In the genomic region with DNA sequence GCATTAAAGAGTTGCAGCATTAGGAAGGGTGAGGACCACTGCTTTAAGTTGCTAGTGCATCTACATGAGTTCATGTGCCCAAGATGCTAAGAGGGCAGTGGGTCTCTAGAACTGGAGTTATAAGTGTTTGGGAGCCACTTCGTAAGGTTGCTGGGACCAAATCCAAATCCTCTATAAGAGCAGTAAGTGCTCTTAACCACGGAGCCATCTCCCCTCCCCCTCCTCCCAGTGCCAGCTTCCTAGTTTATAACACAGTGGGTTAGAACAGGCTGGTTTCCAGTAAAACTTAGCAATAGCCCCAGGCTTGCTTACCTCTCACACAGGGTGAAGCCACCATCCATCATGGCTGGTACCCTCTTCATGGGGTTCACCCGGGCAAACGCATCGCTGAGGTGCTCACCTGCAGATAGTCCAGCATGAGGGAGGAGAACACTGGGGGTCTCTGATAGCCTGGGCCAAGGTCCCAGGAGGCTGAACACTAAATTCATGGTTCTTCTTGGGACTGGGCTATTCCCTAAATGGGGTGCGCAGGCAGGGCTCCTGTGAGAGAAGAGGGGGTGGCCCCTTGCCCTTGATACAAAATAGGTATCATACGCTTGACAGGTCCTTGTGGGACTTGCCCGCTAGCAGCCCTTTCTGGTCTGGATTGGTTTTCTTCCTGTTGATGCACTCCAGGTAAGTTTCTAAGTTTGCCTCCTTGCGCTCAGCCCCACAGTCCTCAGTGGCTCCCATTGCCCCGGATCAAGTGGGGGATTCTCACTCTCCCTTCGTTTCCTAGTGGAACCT, we compare ENCODE assay signal across 8 mouse cellular contexts. TPM values are rescaled to one million over a fixed set of nuclear protein-coding genes. Genes with fewer than 3 reads are reported as not detected.
A peak's percentile ranks its signal among the peaks of the same experiment; 100 is the strongest.
DNase-seq lines count a peak whose midpoint lies in the region; ATAC-seq and TF ChIP-seq lines count a peak whose summit lies in the region.

No protein-coding gene starts in this region.

- H3K4me1 ChIP-seq in heart, embryonic 10.5 days = peaks cover 19% of the 10 kb centered on the region
- 0 out of 2 replicates have a peak, but pooled peaks cover 9% of the 10 kb centered on the region for H3K4me1 ChIP-seq in forebrain, postnatal 0 days (ENCODE audit: insufficient read depth)
- peaks cover 7% of the 10 kb centered on the region for H3K4me1 ChIP-seq in limb, embryonic 14.5 days (ENCODE audit: control insufficient read depth, insufficient read depth, low read length)
- peaks cover 11% of the 10 kb centered on the region; the same call in 1 of the 2 replicates for H3K4me1 ChIP-seq in midbrain, postnatal 0 days (ENCODE audit: insufficient read depth, low read length)

- no peak for ATAC-seq in forebrain, postnatal 0 days
- ATAC-seq in limb, embryonic 14.5 days (ENCODE audit: low FRiP score, low read depth) = no peak
- ATAC-seq in midbrain, postnatal 0 days (ENCODE audit: low FRiP score) = no peak

- no peak for TF ChIP-seq CTCF in forebrain, postnatal 0 days (IDR thresholded peaks at IDR 0.05; ENCODE audit: low read depth)
- TF ChIP-seq CTCF in midbrain, postnatal 0 days (IDR thresholded peaks at IDR 0.05) = no peak

- WGBS in heart, embryonic 10.5 days = 34% methylated on average over 11 of the region's 11 CpGs
- 50% methylated on average over 11 of the region's 11 CpGs for WGBS in forebrain, postnatal 0 days
- 41% methylated on average over 11 of the region's 11 CpGs for WGBS in limb, embryonic 14.5 days
- 50% methylated on average over 11 of the region's 11 CpGs for WGBS in midbrain, postnatal 0 days

- peaks cover 11% of the 10 kb centered on the region for H3K27me3 ChIP-seq in heart, embryonic 10.5 days (ENCODE audit: insufficient read depth, poor library complexity, severe bottlenecking)
- H3K27me3 ChIP-seq in forebrain, postnatal 0 days (ENCODE audit: insufficient read depth, low read length) = no peaks in the 10 kb centered on the region
- no peaks in the 10 kb centered on the region for H3K27me3 ChIP-seq in limb, embryonic 14.5 days (ENCODE audit: control insufficient read depth, insufficient read depth, low read length)
- H3K27me3 ChIP-seq in midbrain, postnatal 0 days (ENCODE audit: insufficient read depth, low read length) = peaks cover 5% of the 10 kb centered on the region; the same call in 1 of the 2 replicates

- TF ChIP-seq POLR2A in limb, embryonic 14.5 days (IDR thresholded peaks at IDR 0.05; ENCODE audit: borderline replicate concordance, extremely low read depth, insufficient read depth, insufficient read length) = no peak

- H3K27ac ChIP-seq in heart, embryonic 10.5 days = peak overlapping the region; percentile 48; the same call in 1 of the 2 replicates
- H3K27ac ChIP-seq in forebrain, postnatal 0 days (ENCODE audit: low read depth, low read length) = no peak overlapping the region
- no peak overlapping the region for H3K27ac ChIP-seq in limb, embryonic 14.5 days (replicated peaks; ENCODE audit: low read depth, low read length)
- no peak overlapping the region for H3K27ac ChIP-seq in midbrain, postnatal 0 days (ENCODE audit: low read depth, low read length)

- no peak for DNase-seq in heart, embryonic 10.5 days (ENCODE audit: low spot score)
- DNase-seq in heart, postnatal 14 days = no peak
- DNase-seq in forebrain, postnatal 0 days = no peak
- no peak for DNase-seq in limb, embryonic 14.5 days (ENCODE audit: low spot score)
- DNase-seq in midbrain, postnatal 0 days (ENCODE audit: low spot score) = no peak
- no peak for DNase-seq in spleen, adult 18-20 months
- DNase-seq in left cerebral cortex, postnatal 36 days (ENCODE audit: low spot score in 2 of 2) = no peak
- no peak for DNase-seq in adrenal gland, adult 2 months

- peak overlapping the region; percentile 65 for H3K4me2 ChIP-seq in forebrain, postnatal 0 days (ENCODE audit: low read depth)
- H3K4me2 ChIP-seq in limb, embryonic 14.5 days (replicated peaks; ENCODE audit: low read depth, low read length, severe bottlenecking) = peak overlapping the region; percentile 65
- peak overlapping the region; percentile 55 for H3K4me2 ChIP-seq in midbrain, postnatal 0 days (ENCODE audit: low read depth, low read length, poor library complexity, severe bottlenecking)

- no peaks in the 10 kb centered on the region for H3K9me3 ChIP-seq in heart, embryonic 10.5 days
- no peaks in the 10 kb centered on the region for H3K9me3 ChIP-seq in forebrain, postnatal 0 days (ENCODE audit: low read length)
- no peaks in the 10 kb centered on the region for H3K9me3 ChIP-seq in limb, embryonic 14.5 days (ENCODE audit: control insufficient read depth, low read length)
- no peaks in the 10 kb centered on the region for H3K9me3 ChIP-seq in midbrain, postnatal 0 days (ENCODE audit: low read length)

- H3K4me3 ChIP-seq in heart, embryonic 10.5 days = peak overlapping the region; percentile 58
- peak overlapping the region; percentile 40 for H3K4me3 ChIP-seq in forebrain, postnatal 0 days (ENCODE audit: low read depth, low read length)
- peak overlapping the region; percentile 43 for H3K4me3 ChIP-seq in limb, embryonic 14.5 days (replicated peaks; ENCODE audit: low read length)
- H3K4me3 ChIP-seq in midbrain, postnatal 0 days (ENCODE audit: low read depth, low read length) = peak overlapping the region; percentile 35

- intact Hi-C loops in heart, postnatal 14 days (cut with DNase I) = no loop called here
- intact Hi-C loops in left cerebral cortex, postnatal 36 days (cut with DNase I) = no loop called here

- no peak overlapping the region; the same call in 1 of the 2 replicates for H3K9ac ChIP-seq in forebrain, postnatal 0 days
- H3K9ac ChIP-seq in limb, embryonic 14.5 days (ENCODE audit: low read depth, low read length, severe bottlenecking) = peak overlapping the region; percentile 46; the same call in 1 of the 2 replicates
- H3K9ac ChIP-seq in midbrain, postnatal 0 days (replicated peaks; ENCODE audit: low read length, poor library complexity, severe bottlenecking) = no peak overlapping the region

- H3K36me3 ChIP-seq in heart, embryonic 10.5 days = no peaks in the 10 kb centered on the region
- H3K36me3 ChIP-seq in forebrain, postnatal 0 days (ENCODE audit: insufficient read depth) = no peaks in the 10 kb centered on the region
- H3K36me3 ChIP-seq in limb, embryonic 14.5 days (ENCODE audit: control insufficient read depth, insufficient read depth, low read length) = no peaks in the 10 kb centered on the region
- no peaks in the 10 kb centered on the region for H3K36me3 ChIP-seq in midbrain, postnatal 0 days (ENCODE audit: insufficient read depth, low read length)

RNA-seq across cellular contexts. Expression of a gene that starts 1.5 kb away (rescaled TPM):
- polyA plus RNA-seq in heart, embryonic 10.5 days (2016; fragmentation: Nextera tagmentation; extraction: Ambion mirVana) = 5.1 and 17.3 TPM in 2 replicates
- total RNA-seq in heart, postnatal 14 days (2021) = 1 to 10 TPM; 7.0 to 9.1 TPM
- total RNA-seq in forebrain, postnatal 0 days (2014; rRNA removed) = 19.2 and 22.8 TPM in 2 replicates
- 18.6 and 21.3 TPM in 2 replicates for polyA plus RNA-seq in forebrain, postnatal 0 days (2015; fragmentation: Nextera tagmentation; extraction: Ambion mirVana)
- polyA plus RNA-seq in limb, embryonic 14.5 days (2012; rRNA removed) = 27.0 and 30.0 TPM in 2 replicates
- 22.3 and 25.7 TPM in 2 replicates for polyA plus RNA-seq in limb, embryonic 14.5 days (2014; fragmentation: Nextera tagmentation; extraction: Ambion mirVana)
- total RNA-seq in midbrain, postnatal 0 days (2014; rRNA removed) = 22.6 and 37.1 TPM in 2 replicates
- polyA plus RNA-seq in midbrain, postnatal 0 days (2015; fragmentation: Nextera tagmentation; extraction: Ambion mirVana) = 21.4 and 26.2 TPM in 2 replicates
- total RNA-seq in left cerebral cortex, postnatal 36 days (2021) = 10 to 100 TPM in 1 of 2 experiments, 1 to 10 TPM in 1; 6.2 to 11.4 TPM
- 10 to 100 TPM; 52.0 to 64.8 TPM for total RNA-seq in adrenal gland, adult 2 months (2021)
- 50.9 and 61.2 TPM in 2 replicates for polyA plus RNA-seq in adrenal gland, adult 2 months (2012; rRNA removed)

RNA-seq across cellular contexts. Expression of a gene that starts 15.7 kb away (rescaled TPM):
- 2.6 and 4.2 TPM in 2 replicates for polyA plus RNA-seq in heart, embryonic 10.5 days (2016; fragmentation: Nextera tagmentation; extraction: Ambion mirVana)
- total RNA-seq in heart, postnatal 14 days (2021) = 1 to 10 TPM; 1.8 to 4.3 TPM
- 1.7 and 2.3 TPM in 2 replicates for total RNA-seq in forebrain, postnatal 0 days (2014; rRNA removed)
- polyA plus RNA-seq in forebrain, postnatal 0 days (2015; fragmentation: Nextera tagmentation; extraction: Ambion mirVana) = 1.8 and 2.2 TPM in 2 replicates
- 24.0 and 26.3 TPM in 2 replicates for polyA plus RNA-seq in limb, embryonic 14.5 days (2012; rRNA removed)
- 34.5 and 38.5 TPM in 2 replicates for polyA plus RNA-seq in limb, embryonic 14.5 days (2014; fragmentation: Nextera tagmentation; extraction: Ambion mirVana)
- total RNA-seq in midbrain, postnatal 0 days (2014; rRNA removed) = 3.6 and 7.7 TPM in 2 replicates
- 2.5 and 2.8 TPM in 2 replicates for polyA plus RNA-seq in midbrain, postnatal 0 days (2015; fragmentation: Nextera tagmentation; extraction: Ambion mirVana)
- 1 to 10 TPM in 1 of 2 experiments, under 1 TPM in 1; 0.91 to 2.0 TPM for total RNA-seq in left cerebral cortex, postnatal 36 days (2021)
- 10 to 100 TPM; 16.9 to 28.9 TPM for total RNA-seq in adrenal gland, adult 2 months (2021)
- polyA plus RNA-seq in adrenal gland, adult 2 months (2012; rRNA removed) = 14.6 and 17.2 TPM in 2 replicates

RNA-seq across cellular contexts. Expression of a gene that starts 16.2 kb away (rescaled TPM):
- polyA plus RNA-seq in heart, embryonic 10.5 days (2016; fragmentation: Nextera tagmentation; extraction: Ambion mirVana) = not detected in 2 replicates
- total RNA-seq in heart, postnatal 14 days (2021) = not detected
- not detected in 2 replicates for total RNA-seq in forebrain, postnatal 0 days (2014; rRNA removed)
- polyA plus RNA-seq in forebrain, postnatal 0 days (2015; fragmentation: Nextera tagmentation; extraction: Ambion mirVana) = not detected in 2 replicates
- 0.38 and 0.49 TPM in 2 replicates for polyA plus RNA-seq in limb, embryonic 14.5 days (2012; rRNA removed)
- 1.0 TPM in 1 of 2 replicates, not detected in the other for polyA plus RNA-seq in limb, embryonic 14.5 days (2014; fragmentation: Nextera tagmentation; extraction: Ambion mirVana)
- not detected in 2 replicates for total RNA-seq in midbrain, postnatal 0 days (2014; rRNA removed)
- not detected in 2 replicates for polyA plus RNA-seq in midbrain, postnatal 0 days (2015; fragmentation: Nextera tagmentation; extraction: Ambion mirVana)
- not detected for total RNA-seq in left cerebral cortex, postnatal 36 days (2021)
- not detected for total RNA-seq in adrenal gland, adult 2 months (2021)
- not detected in 2 replicates for polyA plus RNA-seq in adrenal gland, adult 2 months (2012; rRNA removed)

RNA-seq across cellular contexts. Expression of a gene that starts 23.7 kb away (rescaled TPM):
- 51.9 and 108 TPM in 2 replicates for polyA plus RNA-seq in heart, embryonic 10.5 days (2016; fragmentation: Nextera tagmentation; extraction: Ambion mirVana)
- 10 to 100 TPM; 44.8 to 61.1 TPM for total RNA-seq in heart, postnatal 14 days (2021)
- total RNA-seq in forebrain, postnatal 0 days (2014; rRNA removed) = 33.3 and 39.7 TPM in 2 replicates
- polyA plus RNA-seq in forebrain, postnatal 0 days (2015; fragmentation: Nextera tagmentation; extraction: Ambion mirVana) = 78.2 and 79.4 TPM in 2 replicates
- polyA plus RNA-seq in limb, embryonic 14.5 days (2012; rRNA removed) = 53.7 and 74.9 TPM in 2 replicates
- 70.3 and 78.2 TPM in 2 replicates for polyA plus RNA-seq in limb, embryonic 14.5 days (2014; fragmentation: Nextera tagmentation; extraction: Ambion mirVana)
- 71.1 and 72.9 TPM in 2 replicates for total RNA-seq in midbrain, postnatal 0 days (2014; rRNA removed)
- 92.9 and 102 TPM in 2 replicates for polyA plus RNA-seq in midbrain, postnatal 0 days (2015; fragmentation: Nextera tagmentation; extraction: Ambion mirVana)
- total RNA-seq in left cerebral cortex, postnatal 36 days (2021) = 10 to 100 TPM; 43.5 to 50.0 TPM
- 100 to 1,000 TPM; 177 to 205 TPM for total RNA-seq in adrenal gland, adult 2 months (2021)
- 240 and 255 TPM in 2 replicates for polyA plus RNA-seq in adrenal gland, adult 2 months (2012; rRNA removed)

RNA-seq across cellular contexts. Expression of a gene that starts 25.4 kb away (rescaled TPM):
- not detected in 2 replicates for polyA plus RNA-seq in heart, embryonic 10.5 days (2016; fragmentation: Nextera tagmentation; extraction: Ambion mirVana)
- total RNA-seq in heart, postnatal 14 days (2021) = not detected
- not detected in 2 replicates for total RNA-seq in forebrain, postnatal 0 days (2014; rRNA removed)
- polyA plus RNA-seq in forebrain, postnatal 0 days (2015; fragmentation: Nextera tagmentation; extraction: Ambion mirVana) = not detected in 2 replicates
- 0.08 TPM in 1 of 2 replicates, not detected in the other for polyA plus RNA-seq in limb, embryonic 14.5 days (2012; rRNA removed)
- not detected in 2 replicates for polyA plus RNA-seq in limb, embryonic 14.5 days (2014; fragmentation: Nextera tagmentation; extraction: Ambion mirVana)
- total RNA-seq in midbrain, postnatal 0 days (2014; rRNA removed) = not detected in 2 replicates
- polyA plus RNA-seq in midbrain, postnatal 0 days (2015; fragmentation: Nextera tagmentation; extraction: Ambion mirVana) = not detected in 2 replicates
- not detected for total RNA-seq in left cerebral cortex, postnatal 36 days (2021)
- not detected for total RNA-seq in adrenal gland, adult 2 months (2021)
- not detected in 2 replicates for polyA plus RNA-seq in adrenal gland, adult 2 months (2012; rRNA removed)
